Mouse (Mus musculus) thymus, postnatal 14 days (tissue): ENCODE data around the gene Gm21312.
"Not testable (repeated sequence)": the region's sequence is repeated elsewhere in the genome, so short reads cannot be mapped to it uniquely, and the experiment has no call there.

Experiments
- DNase-seq: peaks from one replicate; pipeline ENCODE4 v3.0.0; 2021

Gm21312 gene

DNA sequence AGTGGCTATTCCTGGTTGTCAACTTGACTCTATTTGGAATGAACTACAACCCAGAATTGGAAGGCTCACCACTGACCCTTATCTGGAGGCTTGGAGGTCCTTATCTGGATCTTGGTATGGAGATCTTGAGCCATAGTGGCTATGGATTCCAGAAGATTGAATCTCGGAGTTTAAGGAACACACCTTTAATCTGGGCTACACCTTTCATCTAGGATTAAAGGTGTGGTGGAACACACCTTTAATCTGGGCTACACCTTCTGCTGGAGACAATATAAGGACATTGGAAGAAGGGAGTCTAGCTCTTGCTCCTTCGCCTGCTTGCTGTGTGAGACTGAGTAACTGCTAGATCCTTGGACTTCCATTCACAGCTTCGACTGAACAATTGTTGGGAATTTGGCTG lies at the start of gene Gm21312:
Gene Gm21312, plus strand, starts transcription at position 301 of the 400 bp plus-strand sequence.
- DNase-seq, result not testable (repeated sequence)

DNA sequence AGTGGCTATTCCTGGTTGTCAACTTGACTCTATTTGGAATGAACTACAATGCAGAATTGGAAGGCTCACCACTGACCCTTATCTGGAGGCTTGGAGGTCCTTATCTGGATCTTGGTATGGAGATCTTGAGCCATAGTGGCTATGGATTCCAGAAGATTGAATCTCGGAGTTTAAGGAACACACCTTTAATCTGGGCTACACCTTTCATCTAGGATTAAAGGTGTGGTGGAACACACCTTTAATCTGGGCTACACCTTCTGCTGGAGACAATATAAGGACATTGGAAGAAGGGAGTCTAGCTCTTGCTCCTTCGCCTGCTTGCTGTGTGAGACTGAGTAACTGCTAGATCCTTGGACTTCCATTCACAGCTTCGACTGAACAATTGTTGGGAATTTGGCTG lies 34.1 kb upstream of the Gm21312 start, which contains the start of gene Gm21293:
Gene Gm21293, plus strand, starts transcription at position 301 of the 400 bp plus-strand sequence.
- not testable (repeated sequence) for DNase-seq

DNA sequence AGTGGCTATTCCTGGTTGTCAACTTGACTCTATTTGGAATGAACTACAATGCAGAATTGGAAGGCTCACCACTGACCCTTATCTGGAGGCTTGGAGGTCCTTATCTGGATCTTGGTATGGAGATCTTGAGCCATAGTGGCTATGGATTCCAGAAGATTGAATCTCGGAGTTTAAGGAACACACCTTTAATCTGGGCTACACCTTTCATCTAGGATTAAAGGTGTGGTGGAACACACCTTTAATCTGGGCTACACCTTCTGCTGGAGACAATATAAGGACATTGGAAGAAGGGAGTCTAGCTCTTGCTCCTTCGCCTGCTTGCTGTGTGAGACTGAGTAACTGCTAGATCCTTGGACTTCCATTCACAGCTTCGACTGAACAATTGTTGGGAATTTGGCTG lies 25.6 kb upstream of the Gm21312 start, which contains the start of gene Gm6763:
Gene Gm6763, plus strand, starts transcription at position 301 of the 400 bp plus-strand sequence.
- DNase-seq, result not testable (repeated sequence)

DNA sequence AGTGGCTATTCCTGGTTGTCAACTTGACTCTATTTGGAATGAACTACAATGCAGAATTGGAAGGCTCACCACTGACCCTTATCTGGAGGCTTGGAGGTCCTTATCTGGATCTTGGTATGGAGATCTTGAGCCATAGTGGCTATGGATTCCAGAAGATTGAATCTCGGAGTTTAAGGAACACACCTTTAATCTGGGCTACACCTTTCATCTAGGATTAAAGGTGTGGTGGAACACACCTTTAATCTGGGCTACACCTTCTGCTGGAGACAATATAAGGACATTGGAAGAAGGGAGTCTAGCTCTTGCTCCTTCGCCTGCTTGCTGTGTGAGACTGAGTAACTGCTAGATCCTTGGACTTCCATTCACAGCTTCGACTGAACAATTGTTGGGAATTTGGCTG lies 17.1 kb upstream of the Gm21312 start, which contains the start of gene Gm8764:
Gene Gm8764, plus strand, starts transcription at position 301 of the 400 bp plus-strand sequence.
- DNase-seq, result not testable (repeated sequence)

DNA sequence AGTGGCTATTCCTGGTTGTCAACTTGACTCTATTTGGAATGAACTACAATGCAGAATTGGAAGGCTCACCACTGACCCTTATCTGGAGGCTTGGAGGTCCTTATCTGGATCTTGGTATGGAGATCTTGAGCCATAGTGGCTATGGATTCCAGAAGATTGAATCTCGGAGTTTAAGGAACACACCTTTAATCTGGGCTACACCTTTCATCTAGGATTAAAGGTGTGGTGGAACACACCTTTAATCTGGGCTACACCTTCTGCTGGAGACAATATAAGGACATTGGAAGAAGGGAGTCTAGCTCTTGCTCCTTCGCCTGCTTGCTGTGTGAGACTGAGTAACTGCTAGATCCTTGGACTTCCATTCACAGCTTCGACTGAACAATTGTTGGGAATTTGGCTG lies 8.6 kb upstream of the Gm21312 start, which contains the start of gene Gm21304:
Gene Gm21304, plus strand, starts transcription at position 301 of the 400 bp plus-strand sequence.
- not testable (repeated sequence) for DNase-seq

DNA sequence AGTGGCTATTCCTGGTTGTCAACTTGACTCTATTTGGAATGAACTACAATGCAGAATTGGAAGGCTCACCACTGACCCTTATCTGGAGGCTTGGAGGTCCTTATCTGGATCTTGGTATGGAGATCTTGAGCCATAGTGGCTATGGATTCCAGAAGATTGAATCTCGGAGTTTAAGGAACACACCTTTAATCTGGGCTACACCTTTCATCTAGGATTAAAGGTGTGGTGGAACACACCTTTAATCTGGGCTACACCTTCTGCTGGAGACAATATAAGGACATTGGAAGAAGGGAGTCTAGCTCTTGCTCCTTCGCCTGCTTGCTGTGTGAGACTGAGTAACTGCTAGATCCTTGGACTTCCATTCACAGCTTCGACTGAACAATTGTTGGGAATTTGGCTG lies 8.4 kb downstream of the Gm21312 start, which contains the start of gene Gm20765:
Gene Gm20765, plus strand, starts transcription at position 301 of the 400 bp plus-strand sequence.
- not testable (repeated sequence) for DNase-seq

DNA sequence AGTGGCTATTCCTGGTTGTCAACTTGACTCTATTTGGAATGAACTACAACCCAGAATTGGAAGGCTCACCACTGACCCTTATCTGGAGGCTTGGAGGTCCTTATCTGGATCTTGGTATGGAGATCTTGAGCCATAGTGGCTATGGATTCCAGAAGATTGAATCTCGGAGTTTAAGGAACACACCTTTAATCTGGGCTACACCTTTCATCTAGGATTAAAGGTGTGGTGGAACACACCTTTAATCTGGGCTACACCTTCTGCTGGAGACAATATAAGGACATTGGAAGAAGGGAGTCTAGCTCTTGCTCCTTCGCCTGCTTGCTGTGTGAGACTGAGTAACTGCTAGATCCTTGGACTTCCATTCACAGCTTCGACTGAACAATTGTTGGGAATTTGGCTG lies 16.9 kb downstream of the Gm21312 start, which contains the start of gene Gm4340:
Gene Gm4340, plus strand, starts transcription at position 301 of the 400 bp plus-strand sequence.
- DNase-seq, result not testable (repeated sequence)

DNA sequence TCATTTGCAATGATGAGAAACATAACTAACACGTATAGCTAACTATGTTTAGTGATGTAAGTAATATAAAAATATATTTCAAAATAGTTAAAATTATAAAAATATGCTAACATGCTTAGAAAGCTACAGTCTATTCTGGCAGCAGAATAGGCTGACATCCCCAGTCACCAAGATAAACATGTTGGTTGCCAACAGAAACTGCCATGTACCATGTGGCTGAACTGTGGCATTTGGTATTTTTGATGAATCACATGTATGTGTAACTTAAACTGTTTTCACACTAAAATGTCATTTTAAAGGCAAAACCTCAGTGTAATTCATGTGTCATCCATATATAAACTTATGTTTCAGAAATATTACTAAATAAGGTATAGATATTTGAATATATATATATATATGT lies 32.8 kb downstream of the Gm21312 start:
- DNase-seq, result no peak

DNA sequence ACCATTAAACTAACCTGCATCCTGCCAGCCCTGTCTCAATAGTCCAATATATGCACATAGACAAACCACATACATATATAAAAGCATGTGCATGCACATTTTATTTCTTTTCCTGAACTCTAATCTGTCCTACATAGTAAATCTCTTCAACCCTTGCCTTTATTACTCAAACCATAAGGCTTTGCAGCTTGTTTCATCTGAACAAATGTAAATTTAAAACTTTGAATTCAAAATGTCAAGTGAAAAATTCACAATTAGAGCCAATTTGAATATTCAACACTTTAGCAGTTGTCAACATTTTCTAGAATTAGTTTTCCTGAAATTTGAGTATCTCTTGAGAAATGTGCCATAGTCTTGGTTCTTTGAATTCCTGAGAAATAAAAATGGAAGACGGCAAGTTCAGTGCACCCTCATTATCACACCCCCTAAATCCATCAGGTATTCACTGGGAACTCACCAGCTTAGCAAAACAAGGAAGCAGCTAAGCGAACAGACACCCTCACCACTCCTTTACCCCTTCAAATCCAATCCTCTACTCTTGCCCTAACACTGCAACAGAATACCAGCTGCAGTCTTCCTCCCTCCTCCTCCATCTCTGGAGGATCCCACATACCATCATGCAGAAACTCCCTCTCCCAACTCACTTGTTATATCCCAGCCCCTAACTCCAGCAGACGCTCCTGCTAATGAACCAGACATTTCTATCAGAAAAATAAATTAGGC lies 33.6 kb downstream of the Gm21312 start:
- DNase-seq, result no peak

DNA sequence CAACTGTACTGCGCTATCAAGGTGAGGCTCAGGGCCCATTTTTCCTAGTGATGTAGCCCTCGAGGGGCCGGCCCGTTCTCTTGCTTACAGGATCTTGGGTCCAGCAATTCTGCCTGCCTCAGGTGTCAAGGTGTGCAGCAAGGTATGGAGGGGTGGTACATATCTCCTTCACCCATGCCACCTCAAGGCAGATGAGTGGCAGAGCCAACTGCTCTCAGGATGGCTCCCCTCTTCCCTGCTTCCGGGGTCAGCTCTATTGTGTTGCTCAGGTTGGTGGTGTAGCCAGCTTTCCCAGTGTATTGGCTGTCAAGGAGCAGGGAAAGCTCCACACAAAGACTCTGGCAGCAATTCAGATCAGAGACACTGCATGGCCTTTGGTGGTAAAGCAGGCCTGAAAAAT lies 37.7 kb downstream of the Gm21312 start:
- no peak for DNase-seq

DNA sequence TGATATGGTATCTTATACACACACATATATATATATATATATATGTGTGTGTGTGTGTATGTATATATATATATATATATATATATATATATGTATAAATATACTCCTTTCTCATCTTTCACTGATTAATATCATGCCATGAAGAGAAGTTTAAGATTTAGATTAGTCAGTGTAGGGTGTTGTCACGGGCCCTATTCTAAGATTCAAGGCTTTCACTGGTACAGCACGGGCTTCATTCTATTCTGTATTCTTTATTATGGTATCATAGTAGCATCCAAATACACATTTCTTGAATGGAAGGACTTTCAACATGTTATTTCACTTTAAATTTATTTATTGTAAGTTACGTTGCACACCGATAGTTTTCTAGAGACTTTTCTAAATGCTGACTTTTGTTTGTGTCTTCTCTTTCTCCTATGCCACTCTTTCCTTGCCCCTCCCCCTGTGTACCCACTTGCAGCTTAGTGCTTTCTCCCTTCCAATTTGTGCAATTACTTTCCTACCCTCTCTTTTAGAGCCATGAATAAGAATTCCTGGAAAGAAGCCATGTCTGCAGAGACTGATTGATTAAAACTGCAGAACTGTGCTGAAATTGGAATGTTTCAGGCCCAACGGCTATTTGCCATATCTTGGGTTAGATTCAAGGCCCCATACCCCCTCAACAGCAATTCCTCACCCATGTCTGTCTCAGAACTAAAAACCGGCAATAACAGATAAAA lies 43.6 kb downstream of the Gm21312 start:
- no peak for DNase-seq
